Mouse (Mus musculus): ENCODE results near the gene Epha6.
"Not testable (repeated sequence)": the region's sequence is repeated elsewhere in the genome, so short reads cannot be mapped to it uniquely, and the experiment has no call there.

Epha6 gene

GRCm38 (mm10) chr16:60006857-60007568 lies 598.3 kb downstream of the Epha6 start:
- no peak for DNase-seq (ENCODE audit: low read depth in 2 of 2, low spot score in 2 of 2)

GRCm38 (mm10) chr16:59969816-59970215 lies 635.5 kb downstream of the Epha6 start:
- DNase-seq (ENCODE audit: low read depth in 2 of 2, low spot score in 2 of 2) = no peak

GRCm38 (mm10) chr16:59955731-59956130 lies 649.6 kb downstream of the Epha6 start:
- DNase-seq (ENCODE audit: low read depth in 2 of 2, low spot score in 2 of 2) = no peak

- DNase-seq (ENCODE audit: low read depth in 2 of 2, low spot score in 2 of 2) = no peak
Observed at GRCm38 (mm10) chr16:59923696-59924095, 681.6 kb downstream of the Epha6 start.

GRCm38 (mm10) chr16:59880073-59880472 lies 725.3 kb downstream of the Epha6 start:
- DNase-seq (ENCODE audit: low read depth in 2 of 2, low spot score in 2 of 2) = no peak

- DNase-seq (ENCODE audit: low read depth in 2 of 2, low spot score in 2 of 2) = no peak
Observed at GRCm38 (mm10) chr16:59871792-59872191, 733.5 kb downstream of the Epha6 start.

GRCm38 (mm10) chr16:59854160-59854717 lies 751.1 kb downstream of the Epha6 start:
- DNase-seq (ENCODE audit: low read depth in 2 of 2, low spot score in 2 of 2) = no peak

GRCm38 (mm10) chr16:59852689-59853088 lies 752.6 kb downstream of the Epha6 start:
- no peak for DNase-seq (ENCODE audit: low read depth in 2 of 2, low spot score in 2 of 2)

- no peak for DNase-seq (ENCODE audit: low read depth in 2 of 2, low spot score in 2 of 2)
Observed at GRCm38 (mm10) chr16:59846574-59846973, 758.8 kb downstream of the Epha6 start.

- DNase-seq (ENCODE audit: low read depth in 2 of 2, low spot score in 2 of 2) = no peak
Observed at GRCm38 (mm10) chr16:59836778-59837177, 768.6 kb downstream of the Epha6 start.

GRCm38 (mm10) chr16:59836304-59836703 lies 769.0 kb downstream of the Epha6 start:
- no peak for DNase-seq (ENCODE audit: low read depth in 2 of 2, low spot score in 2 of 2)

- DNase-seq (ENCODE audit: low read depth in 2 of 2, low spot score in 2 of 2) = no peak
Observed at GRCm38 (mm10) chr16:59832468-59832867, 772.9 kb downstream of the Epha6 start.

GRCm38 (mm10) chr16:59829655-59830054 lies 775.7 kb downstream of the Epha6 start:
- no peak for DNase-seq (ENCODE audit: low read depth in 2 of 2, low spot score in 2 of 2)

GRCm38 (mm10) chr16:59799790-59800189 lies 805.5 kb downstream of the Epha6 start:
- not testable (repeated sequence) for DNase-seq (ENCODE audit: low read depth in 2 of 2, low spot score in 2 of 2)

- no peak for DNase-seq (ENCODE audit: low read depth in 2 of 2, low spot score in 2 of 2)
Observed at GRCm38 (mm10) chr16:59772297-59772696, 833.0 kb downstream of the Epha6 start.

GRCm38 (mm10) chr16:59770421-59770820 lies 834.9 kb downstream of the Epha6 start:
- no peak for DNase-seq (ENCODE audit: low read depth in 2 of 2, low spot score in 2 of 2)

- DNase-seq (ENCODE audit: low read depth in 2 of 2, low spot score in 2 of 2) = no peak
Observed at GRCm38 (mm10) chr16:59769936-59770335, 835.4 kb downstream of the Epha6 start.

GRCm38 (mm10) chr16:59760875-59761274 lies 844.5 kb downstream of the Epha6 start:
- no peak for DNase-seq (ENCODE audit: low read depth in 2 of 2, low spot score in 2 of 2)

- DNase-seq (ENCODE audit: low read depth in 2 of 2, low spot score in 2 of 2) = no peak
Observed at GRCm38 (mm10) chr16:59750905-59751304, 854.4 kb downstream of the Epha6 start.

- no peak for DNase-seq (ENCODE audit: low read depth in 2 of 2, low spot score in 2 of 2)
Observed at GRCm38 (mm10) chr16:59743669-59744068, 861.7 kb downstream of the Epha6 start.

- DNase-seq (ENCODE audit: low read depth in 2 of 2, low spot score in 2 of 2) = no peak
Observed at GRCm38 (mm10) chr16:59715524-59715923, 889.8 kb downstream of the Epha6 start.

- no peak for DNase-seq (ENCODE audit: low read depth in 2 of 2, low spot score in 2 of 2)
Observed at GRCm38 (mm10) chr16:59693230-59693629, 912.1 kb downstream of the Epha6 start.

GRCm38 (mm10) chr16:59689120-59689519 lies 916.2 kb downstream of the Epha6 start:
- no peak for DNase-seq (ENCODE audit: low read depth in 2 of 2, low spot score in 2 of 2)
